Mouse (Mus musculus): ENCODE results near the gene Glyr1.

GRCm38 (mm10) chr16:5029847-5030246, 19.8 kb downstream of the Glyr1 start:
- TF ChIP-seq POLR2A (IDR thresholded peaks at IDR 0.05; ENCODE audit: low read depth, low read length) (no peak), CTCF (IDR thresholded peaks at IDR 0.05; ENCODE audit: extremely low read depth, insufficient read length, insufficient replicate concordance, low read depth, low read length) (no peak)
